Mouse (Mus musculus) liver, adult 2 months (tissue): ENCODE measurements around the gene Ralgds.

ENCODE experiments used
- CTCF ChIP-seq: fragments of 200-500 bp; IDR thresholded peaks from 2 replicates; pipeline ENCODE4 v1.5.1; 2011; ENCODE audit warnings: low read depth, low read length, control low read depth
- POLR2A ChIP-seq: fragments of 200-500 bp; IDR thresholded peaks from 2 replicates; pipeline ENCODE4 v1.6.1; 2011; ENCODE audit warnings: low read length, control low read depth; ENCODE audit not compliant: insufficient read depth; ENCODE audit errors: extremely low read depth

DNA sequence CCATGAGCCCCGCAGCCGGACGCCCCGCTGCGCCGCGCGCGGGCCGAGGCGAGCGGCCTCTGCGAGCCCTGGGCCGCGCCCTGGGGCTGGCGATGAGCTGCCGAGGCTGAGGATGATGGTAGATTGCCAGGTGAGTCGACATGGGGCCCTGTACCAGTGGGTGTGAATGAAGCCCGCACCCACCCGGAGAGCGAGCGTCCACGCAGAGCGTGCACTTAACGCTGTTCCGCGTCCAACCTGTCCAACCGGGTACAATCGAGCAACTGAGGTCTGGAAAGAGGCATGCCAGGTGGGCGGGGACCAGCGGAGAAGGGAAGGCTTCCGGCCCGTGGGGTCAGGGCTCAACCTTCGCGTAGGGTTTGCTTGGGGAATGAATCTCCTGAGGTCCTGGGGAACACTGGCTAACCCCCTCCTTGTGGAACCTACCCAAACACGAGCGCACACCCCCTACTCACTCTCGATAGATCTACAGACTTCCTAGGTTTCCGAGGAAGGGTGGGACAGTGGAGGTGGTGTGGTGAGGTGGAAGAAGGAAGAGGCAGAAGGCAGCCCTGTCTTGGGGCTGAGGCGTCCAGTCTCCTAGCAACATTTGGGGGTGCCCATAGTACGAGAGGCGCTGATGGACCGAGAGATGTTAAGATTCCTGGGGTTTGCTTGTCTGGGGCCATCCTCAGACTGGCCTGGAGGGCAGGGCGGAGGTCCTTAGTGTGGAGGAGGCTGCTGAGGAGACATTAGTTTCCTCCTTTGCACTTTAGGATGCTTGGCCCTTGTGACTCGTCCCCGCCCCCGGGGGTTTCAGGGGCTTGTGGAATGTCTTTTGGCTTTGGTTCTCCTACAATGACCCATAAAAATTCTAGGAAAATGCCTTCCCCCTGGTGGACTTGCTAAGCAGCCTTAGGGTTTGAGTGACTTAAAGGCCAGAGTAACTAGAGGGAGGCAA, 776 bp downstream of the Ralgds start:
- TF ChIP-seq POLR2A = no peak
- no peak for TF ChIP-seq CTCF
